Mouse (Mus musculus): Measurements from ENCODE around the gene Iqgap2. TPM values are rescaled to one million over a fixed set of nuclear protein-coding genes. Genes with fewer than 3 reads are reported as not detected.

The Iqgap2 gene
- polyA plus RNA-seq, 1 experiment = 0.06 TPM

- Histone ChIP-seq H3K4me3 (ENCODE audit: insufficient read depth, poor library complexity, severe bottlenecking) (no peak overlapping the region), H3K27me3 (ENCODE audit: control insufficient read depth, insufficient read depth, insufficient read length) (no peaks in the 10 kb centered on the region), H3K36me3 (ENCODE audit: control insufficient read depth, insufficient read depth) (no peaks in the 10 kb centered on the region), H3ac (ENCODE audit: control insufficient read depth, insufficient read length, low read depth) (no peak overlapping the region), H3K79me2 (ENCODE audit: control insufficient read depth, insufficient read depth) (no peaks in the 10 kb centered on the region), H3K79me3 (ENCODE audit: low read depth) (no peaks in the 10 kb centered on the region)
- no peak for TF ChIP-seq CEBPB (IDR thresholded peaks at IDR 0.05; ENCODE audit: low read depth)
- TF ChIP-seq MYOG (IDR thresholded peaks at IDR 0.05; ENCODE audit: control insufficient read depth, extremely low read depth, insufficient read length) = no peak
- TF ChIP-seq FOSL1 (IDR thresholded peaks at IDR 0.05; ENCODE audit: insufficient read depth, low read length, poor library complexity, severe bottlenecking) = no peak
- no peak for TF ChIP-seq MAX (IDR thresholded peaks at IDR 0.05)
- TF ChIP-seq MYOD1 (IDR thresholded peaks at IDR 0.05; ENCODE audit: control insufficient read depth, insufficient read length, low read depth) = no peak
- no peak for TF ChIP-seq USF1 (IDR thresholded peaks at IDR 0.05; ENCODE audit: low read depth)
- TF ChIP-seq CTCF (IDR thresholded peaks at IDR 0.05; ENCODE audit: control insufficient read depth, insufficient read depth, insufficient read length) = no peak
Observed at GRCm38 (mm10) chr13:95685736-95686135, 206.0 kb downstream of the Iqgap2 start.

- H3K4me3 ChIP-seq (ENCODE audit: insufficient read depth, poor library complexity, severe bottlenecking) = no peak overlapping the region
- no peaks in the 10 kb centered on the region for H3K79me3 ChIP-seq (ENCODE audit: low read depth)
- H3K79me2 ChIP-seq (ENCODE audit: control insufficient read depth, insufficient read depth) = no peaks in the 10 kb centered on the region
- H3K36me3 ChIP-seq (ENCODE audit: control insufficient read depth, insufficient read depth) = no peaks in the 10 kb centered on the region
- no peak overlapping the region for H3ac ChIP-seq (ENCODE audit: control insufficient read depth, insufficient read length, low read depth)
- no peak for TF ChIP-seq MAX (IDR thresholded peaks at IDR 0.05)
- TF ChIP-seq FOSL1 (IDR thresholded peaks at IDR 0.05; ENCODE audit: insufficient read depth, low read length, poor library complexity, severe bottlenecking) = no peak
- TF ChIP-seq MYOD1 (IDR thresholded peaks at IDR 0.05; ENCODE audit: control insufficient read depth, insufficient read length, low read depth) = no peak
- TF ChIP-seq MYOG (IDR thresholded peaks at IDR 0.05; ENCODE audit: control insufficient read depth, extremely low read depth, insufficient read length) = no peak
- no peak for TF ChIP-seq USF1 (IDR thresholded peaks at IDR 0.05; ENCODE audit: low read depth)
- no peak for TF ChIP-seq CTCF (IDR thresholded peaks at IDR 0.05; ENCODE audit: control insufficient read depth, insufficient read depth, insufficient read length)
- no peak for TF ChIP-seq CEBPB (IDR thresholded peaks at IDR 0.05; ENCODE audit: low read depth)
- H3K27me3 ChIP-seq (ENCODE audit: control insufficient read depth, insufficient read depth, insufficient read length) = no peaks in the 10 kb centered on the region
Observed at GRCm38 (mm10) chr13:95684656-95685244, 207.0 kb downstream of the Iqgap2 start.

- H3K79me3 ChIP-seq (ENCODE audit: low read depth) = no peaks in the 10 kb centered on the region
- no peak for TF ChIP-seq FOSL1 (IDR thresholded peaks at IDR 0.05; ENCODE audit: insufficient read depth, low read length, poor library complexity, severe bottlenecking)
- TF ChIP-seq MYOG (IDR thresholded peaks at IDR 0.05; ENCODE audit: control insufficient read depth, extremely low read depth, insufficient read length) = no peak
- TF ChIP-seq MAX (IDR thresholded peaks at IDR 0.05) = no peak
- no peak for TF ChIP-seq USF1 (IDR thresholded peaks at IDR 0.05; ENCODE audit: low read depth)
- no peak for TF ChIP-seq MYOD1 (IDR thresholded peaks at IDR 0.05; ENCODE audit: control insufficient read depth, insufficient read length, low read depth)
- no peak for TF ChIP-seq CTCF (IDR thresholded peaks at IDR 0.05; ENCODE audit: control insufficient read depth, insufficient read depth, insufficient read length)
- TF ChIP-seq CEBPB (IDR thresholded peaks at IDR 0.05; ENCODE audit: low read depth) = no peak
- H3K36me3 ChIP-seq (ENCODE audit: control insufficient read depth, insufficient read depth) = no peaks in the 10 kb centered on the region
- H3K79me2 ChIP-seq (ENCODE audit: control insufficient read depth, insufficient read depth) = no peaks in the 10 kb centered on the region
- no peaks in the 10 kb centered on the region for H3K27me3 ChIP-seq (ENCODE audit: control insufficient read depth, insufficient read depth, insufficient read length)
- no peak overlapping the region for H3K4me3 ChIP-seq (ENCODE audit: insufficient read depth, poor library complexity, severe bottlenecking)
- no peak overlapping the region for H3ac ChIP-seq (ENCODE audit: control insufficient read depth, insufficient read length, low read depth)
Observed at GRCm38 (mm10) chr13:95679491-95679941, 212.2 kb downstream of the Iqgap2 start.

GRCm38 (mm10) chr13:95679078-95679477 lies 212.6 kb downstream of the Iqgap2 start:
- H3K36me3 ChIP-seq (ENCODE audit: control insufficient read depth, insufficient read depth) = no peaks in the 10 kb centered on the region
- H3K79me2 ChIP-seq (ENCODE audit: control insufficient read depth, insufficient read depth) = no peaks in the 10 kb centered on the region
- no peaks in the 10 kb centered on the region for H3K27me3 ChIP-seq (ENCODE audit: control insufficient read depth, insufficient read depth, insufficient read length)
- H3ac ChIP-seq (ENCODE audit: control insufficient read depth, insufficient read length, low read depth) = no peak overlapping the region
- no peak overlapping the region for H3K4me3 ChIP-seq (ENCODE audit: insufficient read depth, poor library complexity, severe bottlenecking)
- no peaks in the 10 kb centered on the region for H3K79me3 ChIP-seq (ENCODE audit: low read depth)
- no peak for TF ChIP-seq CTCF (IDR thresholded peaks at IDR 0.05; ENCODE audit: control insufficient read depth, insufficient read depth, insufficient read length)
- no peak for TF ChIP-seq MYOG (IDR thresholded peaks at IDR 0.05; ENCODE audit: control insufficient read depth, extremely low read depth, insufficient read length)
- TF ChIP-seq MYOD1 (IDR thresholded peaks at IDR 0.05; ENCODE audit: control insufficient read depth, insufficient read length, low read depth) = no peak
- TF ChIP-seq CEBPB (IDR thresholded peaks at IDR 0.05; ENCODE audit: low read depth) = no peak
- no peak for TF ChIP-seq MAX (IDR thresholded peaks at IDR 0.05)
- no peak for TF ChIP-seq USF1 (IDR thresholded peaks at IDR 0.05; ENCODE audit: low read depth)
- TF ChIP-seq FOSL1 (IDR thresholded peaks at IDR 0.05; ENCODE audit: insufficient read depth, low read length, poor library complexity, severe bottlenecking) = no peak

GRCm38 (mm10) chr13:95672372-95672771 lies 219.3 kb downstream of the Iqgap2 start:
- no peak for TF ChIP-seq CTCF (IDR thresholded peaks at IDR 0.05; ENCODE audit: control insufficient read depth, insufficient read depth, insufficient read length)
- TF ChIP-seq USF1 (IDR thresholded peaks at IDR 0.05; ENCODE audit: low read depth) = no peak
- TF ChIP-seq CEBPB (IDR thresholded peaks at IDR 0.05; ENCODE audit: low read depth) = no peak
- no peak for TF ChIP-seq MAX (IDR thresholded peaks at IDR 0.05)
- TF ChIP-seq MYOG (IDR thresholded peaks at IDR 0.05; ENCODE audit: control insufficient read depth, extremely low read depth, insufficient read length) = no peak
- TF ChIP-seq FOSL1 (IDR thresholded peaks at IDR 0.05; ENCODE audit: insufficient read depth, low read length, poor library complexity, severe bottlenecking) = no peak

More at GRCm38 (mm10) chr13:95672372-95672771, 219.3 kb downstream of the Iqgap2 start:
- H3K36me3 ChIP-seq (ENCODE audit: control insufficient read depth, insufficient read depth) = no peaks in the 10 kb centered on the region
- H3ac ChIP-seq (ENCODE audit: control insufficient read depth, insufficient read length, low read depth) = no peak overlapping the region
- H3K79me2 ChIP-seq (ENCODE audit: control insufficient read depth, insufficient read depth) = no peaks in the 10 kb centered on the region
- no peaks in the 10 kb centered on the region for H3K27me3 ChIP-seq (ENCODE audit: control insufficient read depth, insufficient read depth, insufficient read length)
- H3K4me3 ChIP-seq (ENCODE audit: insufficient read depth, poor library complexity, severe bottlenecking) = no peak overlapping the region
- H3K79me3 ChIP-seq (ENCODE audit: low read depth) = no peaks in the 10 kb centered on the region

Data from C2C12 (cell line).